Mouse (Mus musculus): ENCODE measurements around the gene Olfr199. TPM values are rescaled to one million over a fixed set of nuclear protein-coding genes. Genes with fewer than 3 reads are reported as not detected.
"Not testable (repeated sequence)": the region's sequence is repeated elsewhere in the genome, so short reads cannot be mapped to it uniquely, and the experiment has no call there.

Gene Olfr199
- not detected in 2 replicates for polyA plus RNA-seq (2015; fragmentation: Nextera tagmentation; extraction: Ambion mirVana)

GRCm38 (mm10) chr16:59219667-59220066 lies at the start of gene Olfr199:
TSS of gene Olfr199 (minus strand) at chr16:59219767.
- not testable (repeated sequence) for H3K4me1 ChIP-seq; H3K4me3 ChIP-seq (replicated peaks); H3K9ac ChIP-seq; ATAC-seq (ENCODE audit: insufficient number of reproducible peaks, low FRiP score, low TSS enrichment, low read depth); H3K9me3 ChIP-seq (replicated peaks); H3K27me3 ChIP-seq; H3K4me2 ChIP-seq (replicated peaks); H3K27ac ChIP-seq (replicated peaks); H3K36me3 ChIP-seq
- 76% methylated on average over 1 of the region's 1 CpGs for WGBS

GRCm38 (mm10) chr16:59269097-59269496 lies 49.5 kb upstream of the Olfr199 start:
- not testable (repeated sequence) for H3K27me3 ChIP-seq; H3K4me3 ChIP-seq (replicated peaks); H3K4me2 ChIP-seq (replicated peaks); H3K9me3 ChIP-seq (replicated peaks); H3K4me1 ChIP-seq; H3K9ac ChIP-seq; ATAC-seq (ENCODE audit: insufficient number of reproducible peaks, low FRiP score, low TSS enrichment, low read depth); H3K27ac ChIP-seq (replicated peaks); H3K36me3 ChIP-seq
- WGBS = 76% methylated on average over 4 of the region's 4 CpGs

- ATAC-seq (ENCODE audit: insufficient number of reproducible peaks, low FRiP score, low TSS enrichment, low read depth) = no peak
- no peaks in the 10 kb centered on the region for H3K4me1 ChIP-seq
- H3K27ac ChIP-seq (replicated peaks) = no peak overlapping the region
- no peaks in the 10 kb centered on the region for H3K27me3 ChIP-seq
- WGBS = 82% methylated on average over 17 of the region's 17 CpGs
- H3K4me3 ChIP-seq (replicated peaks) = no peak overlapping the region
- no peak overlapping the region for H3K4me2 ChIP-seq (replicated peaks)
- H3K9me3 ChIP-seq (replicated peaks) = no peaks in the 10 kb centered on the region
- no peak overlapping the region for H3K9ac ChIP-seq
- no peaks in the 10 kb centered on the region for H3K36me3 ChIP-seq
Measured at GRCm38 (mm10) chr16:59249684-59250083, 30.1 kb upstream of the Olfr199 start.

GRCm38 (mm10) chr16:59217861-59218260 lies 1.7 kb downstream of the Olfr199 start:
- H3K9ac ChIP-seq; H3K4me1 ChIP-seq; H3K27me3 ChIP-seq; H3K4me3 ChIP-seq (replicated peaks); H3K9me3 ChIP-seq (replicated peaks); H3K27ac ChIP-seq (replicated peaks); H3K4me2 ChIP-seq (replicated peaks); H3K36me3 ChIP-seq; ATAC-seq (ENCODE audit: insufficient number of reproducible peaks, low FRiP score, low TSS enrichment, low read depth): not testable (repeated sequence)
- 77% methylated on average over 3 of the region's 3 CpGs for WGBS

- not testable (repeated sequence) for ATAC-seq (ENCODE audit: insufficient number of reproducible peaks, low FRiP score, low TSS enrichment, low read depth); H3K9ac ChIP-seq; H3K4me1 ChIP-seq; H3K4me2 ChIP-seq (replicated peaks); H3K27me3 ChIP-seq; H3K27ac ChIP-seq (replicated peaks); H3K36me3 ChIP-seq; H3K9me3 ChIP-seq (replicated peaks); H3K4me3 ChIP-seq (replicated peaks)
- WGBS = 53% methylated on average over 1 of the region's 1 CpGs
Measured at GRCm38 (mm10) chr16:59203433-59203832, 16.1 kb downstream of the Olfr199 start, which contains the start of gene Olfr198. TSS of gene Olfr198 (minus strand) at chr16:59203533.

- no peak within 1 kb of the TSS for H3K4me3 ChIP-seq (replicated peaks)
- no peaks in the 10 kb centered on the region for H3K36me3 ChIP-seq
- no peaks in the 10 kb centered on the region for H3K27me3 ChIP-seq
- H3K4me2 ChIP-seq (replicated peaks) = no peak within 1 kb of the TSS
- WGBS = 76% methylated on average over 3 of the region's 3 CpGs
- no peak within 1 kb of the TSS for H3K27ac ChIP-seq (replicated peaks)
- no peaks in the 10 kb centered on the region for H3K9me3 ChIP-seq (replicated peaks)
- H3K4me1 ChIP-seq = no peaks in the 10 kb centered on the region
- no peak for ATAC-seq (ENCODE audit: insufficient number of reproducible peaks, low FRiP score, low TSS enrichment, low read depth)
- no peak within 1 kb of the TSS for H3K9ac ChIP-seq
Measured at GRCm38 (mm10) chr16:59170354-59170753, 49.2 kb downstream of the Olfr199 start, which contains the start of gene Olfr196. TSS of gene Olfr196 (minus strand) at chr16:59170454.

Other genes starting within 250 kb of the Olfr199 start
- gene Olfr183, start 224.4 kb downstream of the Olfr199 start, polyA plus RNA-seq (2015; fragmentation: Nextera tagmentation; extraction: Ambion mirVana) = not detected in 2 replicates
- gene Olfr186, start 189.5 kb downstream of the Olfr199 start, polyA plus RNA-seq (2015; fragmentation: Nextera tagmentation; extraction: Ambion mirVana) = 0.16 TPM in 1 of 2 replicates, not detected in the other
- not detected in 2 replicates for gene Olfr187, start 180.0 kb downstream of the Olfr199 start, polyA plus RNA-seq (2015; fragmentation: Nextera tagmentation; extraction: Ambion mirVana)
- not detected in 2 replicates for gene Olfr190, start 141.8 kb downstream of the Olfr199 start, polyA plus RNA-seq (2015; fragmentation: Nextera tagmentation; extraction: Ambion mirVana)
- not detected in 2 replicates for gene Olfr191, start 129.9 kb downstream of the Olfr199 start, polyA plus RNA-seq (2015; fragmentation: Nextera tagmentation; extraction: Ambion mirVana)
- not detected in 2 replicates for gene Olfr193, start 107.9 kb downstream of the Olfr199 start, polyA plus RNA-seq (2015; fragmentation: Nextera tagmentation; extraction: Ambion mirVana)
- not detected in 2 replicates for gene Olfr194, start 98.7 kb downstream of the Olfr199 start, polyA plus RNA-seq (2015; fragmentation: Nextera tagmentation; extraction: Ambion mirVana)
- gene Olfr195, start 72.7 kb downstream of the Olfr199 start, polyA plus RNA-seq (2015; fragmentation: Nextera tagmentation; extraction: Ambion mirVana) = not detected in 2 replicates
- gene Olfr196, start 49.3 kb downstream of the Olfr199 start, polyA plus RNA-seq (2015; fragmentation: Nextera tagmentation; extraction: Ambion mirVana) = 0.17 TPM in 1 of 2 replicates, not detected in the other
- not detected in 2 replicates for gene Olfr198, start 16.2 kb downstream of the Olfr199 start, polyA plus RNA-seq (2015; fragmentation: Nextera tagmentation; extraction: Ambion mirVana)
- not detected in 2 replicates for gene Olfr201, start 52.9 kb upstream of the Olfr199 start, polyA plus RNA-seq (2015; fragmentation: Nextera tagmentation; extraction: Ambion mirVana)
- gene Olfr202, start 67.0 kb upstream of the Olfr199 start, polyA plus RNA-seq (2015; fragmentation: Nextera tagmentation; extraction: Ambion mirVana) = 0.18 and 0.36 TPM in 2 replicates
- not detected in 2 replicates for gene Olfr203, start 79.1 kb upstream of the Olfr199 start, polyA plus RNA-seq (2015; fragmentation: Nextera tagmentation; extraction: Ambion mirVana)
- gene Olfr204, start 98.5 kb upstream of the Olfr199 start, polyA plus RNA-seq (2015; fragmentation: Nextera tagmentation; extraction: Ambion mirVana) = not detected in 2 replicates
- 0.27 TPM in 1 of 2 replicates, not detected in the other for gene Olfr205, start 111.4 kb upstream of the Olfr199 start, polyA plus RNA-seq (2015; fragmentation: Nextera tagmentation; extraction: Ambion mirVana)
- 0.21 TPM in 1 of 2 replicates, not detected in the other for gene Olfr206, start 129.5 kb upstream of the Olfr199 start, polyA plus RNA-seq (2015; fragmentation: Nextera tagmentation; extraction: Ambion mirVana)
- gene Olfr209, start 144.2 kb upstream of the Olfr199 start, polyA plus RNA-seq (2015; fragmentation: Nextera tagmentation; extraction: Ambion mirVana) = not detected in 2 replicates
- gene Gabrr3, start 187.6 kb upstream of the Olfr199 start, polyA plus RNA-seq (2015; fragmentation: Nextera tagmentation; extraction: Ambion mirVana) = 0.04 and 0.05 TPM in 2 replicates

Measured in embryonic facial prominence, embryonic 15.5 days (tissue).